Mouse (Mus musculus) mouse trophoblast stem cell (cell line): ENCODE data around the gene Kcnh6.

Source experiments
- in situ Hi-C, 2 experiments: fragments of 300-500 bp; cut with MseI, MboI; formaldehyde crosslinking; loops; 2 replicates in 1 of 2; 3 replicates in 1 of 2; pipeline ENCODE4 v1.15.1; 2025

Gene Kcnh6

DNA sequence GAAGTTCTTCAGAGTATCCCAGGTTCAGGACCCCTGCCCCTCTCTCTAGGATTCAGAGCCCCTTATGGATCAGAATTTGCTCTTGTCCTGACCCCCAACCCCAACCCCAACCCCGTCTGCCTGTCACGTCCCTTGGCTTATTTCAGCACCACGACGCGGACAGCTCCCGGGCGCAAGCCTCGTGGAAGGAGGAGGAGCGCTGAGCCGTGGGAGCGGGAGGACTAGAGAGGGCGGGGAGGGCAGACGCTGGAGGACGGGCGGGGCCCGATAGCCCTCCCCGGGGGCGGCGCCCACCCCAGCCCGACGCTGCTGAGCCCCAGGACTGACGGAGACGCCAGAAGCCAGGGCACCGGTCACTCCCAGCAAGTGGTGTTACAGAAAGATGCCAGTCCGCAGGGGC lies at the start of gene Kcnh6:
TSS of gene Kcnh6 (plus strand) at position 304 of the 400 bp plus-strand sequence.
- in situ Hi-C loops: no loop called here

GRCm38 (mm10) chr11:105958566-105958965 lies 49.4 kb upstream of the Kcnh6 start:
- in situ Hi-C loops: no loop called here

- in situ Hi-C loops: no loop called here
Observed at GRCm38 (mm10) chr11:105959355-105959754, 48.6 kb upstream of the Kcnh6 start.

DNA sequence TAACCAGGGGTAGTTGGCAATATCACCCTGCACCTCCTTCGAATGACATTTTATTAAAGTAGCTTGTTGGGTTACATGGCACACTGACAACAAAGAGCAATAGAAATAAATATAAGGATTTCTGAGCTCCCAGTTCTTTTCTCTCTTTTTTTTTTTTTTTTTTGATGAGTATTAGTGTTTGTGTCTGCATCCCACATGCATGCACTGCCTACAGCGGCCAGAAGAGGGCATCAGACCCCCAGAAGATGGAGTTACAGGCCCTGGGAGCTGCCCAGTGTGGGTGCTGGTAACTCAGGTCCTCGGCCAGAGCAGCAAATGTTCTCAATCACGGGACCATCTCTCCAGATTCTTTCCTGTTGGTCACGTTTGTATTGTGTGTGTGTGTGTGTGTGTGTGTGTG lies 43.2 kb upstream of the Kcnh6 start:
- in situ Hi-C loops: no loop called here

- in situ Hi-C loops: no loop called here
Observed at GRCm38 (mm10) chr11:105966288-105966687, 41.6 kb upstream of the Kcnh6 start.

DNA sequence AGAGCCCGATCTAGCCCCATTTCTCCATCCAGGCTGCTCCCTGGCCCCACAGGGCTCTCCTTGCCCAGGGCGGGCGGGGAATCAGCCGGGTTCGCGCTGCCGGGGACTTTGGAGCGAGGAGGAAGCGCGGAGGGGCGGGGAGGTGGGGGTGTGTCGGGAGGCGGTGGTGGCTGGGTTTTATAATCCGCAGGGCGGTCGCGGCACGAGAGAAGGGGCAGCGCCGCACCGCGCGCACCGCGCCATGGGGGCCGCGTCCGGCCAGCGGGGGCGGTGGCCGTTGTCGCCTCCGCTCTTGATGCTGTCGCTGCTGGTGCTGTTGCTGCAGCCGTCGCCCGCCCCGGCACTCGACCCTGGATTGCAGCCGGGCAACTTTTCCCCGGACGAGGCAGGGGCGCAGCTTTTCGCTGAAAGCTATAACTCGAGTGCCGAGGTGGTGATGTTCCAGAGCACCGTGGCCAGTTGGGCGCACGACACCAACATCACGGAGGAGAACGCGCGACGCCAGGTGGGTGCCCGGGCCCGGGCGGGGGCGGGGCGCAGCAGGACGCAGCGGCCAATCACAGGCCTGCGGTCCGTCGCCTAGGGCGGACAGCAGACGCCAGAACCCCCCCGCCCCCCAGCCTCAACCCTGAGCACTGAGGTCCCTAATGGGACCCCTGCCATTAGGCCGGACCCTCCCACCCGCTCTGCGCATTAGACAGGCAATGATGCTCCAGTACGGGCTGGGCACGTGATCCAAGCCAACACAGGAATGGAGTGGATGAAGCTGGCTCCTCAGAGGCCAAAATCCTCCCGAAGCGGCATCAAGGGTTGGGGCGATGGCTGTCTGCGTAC lies 40.0 kb upstream of the Kcnh6 start, which contains the start of gene Ace:
TSS of gene Ace (plus strand) at position 205 of the 834 bp plus-strand sequence.
- in situ Hi-C loops: no loop called here

DNA sequence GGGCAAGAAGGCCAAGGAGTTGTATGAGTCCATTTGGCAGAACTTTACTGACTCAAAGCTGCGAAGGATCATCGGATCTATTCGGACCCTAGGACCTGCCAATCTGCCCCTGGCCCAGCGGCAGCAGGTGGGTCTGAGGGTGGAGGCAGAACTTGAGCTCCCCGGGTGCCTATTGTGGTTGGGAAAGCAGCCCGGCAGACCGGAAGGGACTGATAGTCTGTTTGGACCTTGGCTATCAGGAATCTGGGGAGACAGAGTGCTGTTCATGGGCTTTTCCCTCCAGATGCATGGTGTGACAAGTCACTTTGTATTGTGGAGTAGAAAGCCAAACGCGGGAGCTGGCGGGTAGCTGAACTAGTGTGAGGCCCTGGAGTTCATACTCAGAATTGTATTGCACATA lies 39.0 kb upstream of the Kcnh6 start:
- in situ Hi-C loops: no loop called here

- in situ Hi-C loops: no loop called here
Observed at GRCm38 (mm10) chr11:105969516-105969915, 38.4 kb upstream of the Kcnh6 start.

GRCm38 (mm10) chr11:105974593-105974992 lies 33.3 kb upstream of the Kcnh6 start:
- in situ Hi-C loops: no loop called here

DNA sequence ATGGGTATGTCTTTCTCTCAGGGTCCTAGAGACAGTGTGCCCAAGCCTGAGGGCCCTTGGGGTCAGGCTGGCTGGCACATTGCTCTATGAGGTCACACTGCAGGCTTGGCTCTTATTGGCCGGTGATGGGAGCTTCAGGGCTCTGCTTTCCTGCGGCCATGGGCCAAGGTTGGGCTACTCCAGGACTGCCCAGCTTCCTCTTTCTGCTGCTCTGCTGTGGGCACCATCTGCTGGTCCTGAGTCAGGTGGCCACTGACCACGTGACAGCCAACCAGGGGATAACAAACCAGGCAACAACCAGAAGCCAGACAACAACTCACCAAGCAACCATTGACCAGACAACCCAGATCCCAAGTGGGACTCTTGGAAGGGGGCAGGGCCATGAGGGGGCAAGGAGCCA lies 32.9 kb upstream of the Kcnh6 start:
- in situ Hi-C loops: no loop called here

GRCm38 (mm10) chr11:105975636-105976035 lies 32.3 kb upstream of the Kcnh6 start:
- in situ Hi-C loops: no loop called here

DNA sequence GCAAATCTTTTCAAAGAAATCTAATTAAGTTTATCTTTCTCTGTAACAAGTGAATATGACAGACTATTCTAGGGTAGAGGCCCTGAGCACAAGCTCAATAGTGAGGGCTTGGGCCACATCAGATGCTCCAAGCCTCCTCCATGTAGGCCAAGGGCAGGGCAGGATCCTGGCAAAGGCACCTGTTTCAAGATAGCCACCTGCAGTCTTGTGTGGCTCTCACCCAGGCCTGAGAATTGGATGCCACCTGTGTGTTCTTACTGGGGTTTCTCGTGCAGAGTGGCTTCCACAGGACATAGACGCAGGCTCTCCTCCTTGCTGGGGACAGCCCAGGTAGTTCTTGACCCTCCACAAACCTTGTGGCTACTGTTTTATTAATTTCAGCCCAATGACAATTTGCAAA lies 29.7 kb upstream of the Kcnh6 start:
- in situ Hi-C loops: no loop called here

DNA sequence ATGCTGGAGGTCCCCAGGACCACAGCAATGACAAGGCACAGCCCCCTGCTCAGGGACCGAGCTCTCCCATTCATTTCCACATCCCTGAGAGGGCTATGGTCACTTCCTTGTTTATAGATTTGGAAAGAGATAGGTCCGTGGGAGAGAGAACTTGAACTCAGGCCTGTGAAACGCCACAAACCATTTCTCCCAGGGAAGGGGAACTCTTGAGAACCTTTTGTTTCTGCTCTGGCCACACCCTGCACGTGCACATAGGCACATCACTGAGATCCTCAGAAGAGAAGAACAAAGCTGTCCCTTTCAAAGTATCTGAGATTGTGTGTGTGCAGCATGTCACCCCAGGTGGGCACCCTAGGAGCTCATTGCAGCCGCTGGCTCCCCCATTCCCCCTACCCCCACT lies 29.3 kb upstream of the Kcnh6 start:
- in situ Hi-C loops: no loop called here

- in situ Hi-C loops: no loop called here
Observed at GRCm38 (mm10) chr11:105984452-105984851, 23.5 kb upstream of the Kcnh6 start.

GRCm38 (mm10) chr11:105987446-105987845 lies 20.5 kb upstream of the Kcnh6 start:
- in situ Hi-C loops: no loop called here

DNA sequence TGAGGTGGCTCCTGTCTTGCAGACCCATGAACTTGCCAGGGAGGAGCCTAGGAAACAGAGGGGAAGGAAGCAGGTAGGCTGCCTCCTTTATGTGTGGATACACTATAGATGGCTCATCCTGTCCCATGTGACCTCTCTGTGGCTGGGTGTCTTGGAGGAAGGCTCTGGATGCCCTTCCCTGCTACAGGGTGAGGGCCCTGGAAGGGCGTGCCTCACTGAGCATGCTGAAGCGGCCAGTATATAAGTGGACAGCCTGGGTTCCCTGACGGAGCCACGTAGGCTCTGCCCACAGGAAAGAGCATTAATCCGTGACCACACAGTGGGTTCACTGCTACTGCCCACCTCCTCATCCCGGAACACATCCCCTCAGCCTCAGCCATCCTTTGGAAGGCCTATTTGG lies 18.5 kb upstream of the Kcnh6 start:
- in situ Hi-C loops: no loop called here

DNA sequence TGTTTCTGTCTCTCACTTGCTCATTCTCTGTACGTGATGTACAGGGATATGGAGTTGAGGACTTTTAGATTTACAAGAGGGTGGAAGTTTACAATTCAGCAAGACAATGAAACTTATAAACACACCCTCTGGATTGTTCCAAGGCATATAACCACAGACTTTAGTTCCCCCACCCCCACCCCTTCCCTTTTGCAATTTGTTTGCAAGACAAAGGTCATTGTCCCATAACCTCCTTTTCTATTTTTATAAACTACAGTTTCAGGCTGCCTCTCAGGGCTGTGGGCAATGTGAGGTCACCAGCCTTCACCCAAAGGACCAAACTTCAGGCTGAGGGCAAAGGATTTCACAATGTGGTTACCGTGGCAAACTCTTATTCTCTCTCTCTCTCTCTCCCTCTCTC lies 17.7 kb upstream of the Kcnh6 start:
- in situ Hi-C loops: no loop called here

GRCm38 (mm10) chr11:105994375-105994774 lies 13.5 kb upstream of the Kcnh6 start, which contains the start of gene Ace3:
Gene Ace3 (plus strand): TSS chr11:105994675.
- in situ Hi-C loops: no loop called here

- in situ Hi-C loops: no loop called here
Observed at GRCm38 (mm10) chr11:106000062-106000461, 7.9 kb upstream of the Kcnh6 start.

DNA sequence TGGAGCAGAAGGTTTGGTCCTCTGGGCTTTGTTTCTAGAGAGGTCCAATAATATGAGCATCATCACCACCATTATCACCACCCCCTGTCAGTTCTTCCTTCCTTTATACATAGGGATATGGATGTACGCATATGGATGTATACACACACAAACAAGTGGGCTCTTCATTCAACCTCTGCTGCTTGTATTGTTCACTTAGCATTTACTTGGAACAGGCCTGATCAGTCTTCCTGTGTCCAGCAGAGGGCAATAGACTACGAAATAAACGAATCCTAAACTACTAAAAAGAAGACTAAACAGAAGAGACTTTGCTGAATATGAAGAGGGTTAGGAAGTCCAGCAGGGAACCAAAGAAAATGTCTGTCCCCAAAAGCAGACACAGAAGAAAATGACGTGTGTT lies 6.2 kb upstream of the Kcnh6 start:
- in situ Hi-C loops: no loop called here

DNA sequence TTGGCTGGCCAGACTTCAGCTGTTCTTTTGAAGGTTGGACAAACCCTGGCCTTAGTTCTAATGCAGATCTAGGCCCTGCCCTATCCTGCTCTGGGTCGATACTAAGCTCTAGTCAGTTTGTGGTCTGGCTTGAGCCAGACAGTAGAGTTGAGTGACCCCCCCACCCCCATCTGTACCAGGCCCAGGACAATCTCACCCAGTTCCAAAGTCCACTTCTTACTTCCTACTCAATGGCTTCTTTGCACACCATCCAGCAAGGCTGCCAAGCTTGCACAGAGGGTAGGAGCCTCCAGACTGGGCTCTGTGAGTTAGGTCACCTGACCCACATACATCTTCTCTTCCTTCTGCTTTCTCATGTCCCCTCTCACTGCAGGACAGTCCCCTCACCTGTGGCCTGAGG lies 3.3 kb upstream of the Kcnh6 start:
- in situ Hi-C loops: no loop called here

GRCm38 (mm10) chr11:106005970-106006369 lies 2.0 kb upstream of the Kcnh6 start:
- in situ Hi-C loops: no loop called here

- in situ Hi-C loops: no loop called here
Observed at GRCm38 (mm10) chr11:106012711-106013110, 4.8 kb downstream of the Kcnh6 start.
